Mouse (Mus musculus) splenic B cell, adult 2 months (primary cell): ENCODE data around the gene Supt20.
A peak's percentile ranks its signal among the peaks of the same experiment; 100 is the strongest.
"Not testable (repeated sequence)": the region's sequence is repeated elsewhere in the genome, so short reads cannot be mapped to it uniquely, and the experiment has no call there.

Experiments
- DNase-seq: peaks from one replicate; pipeline ENCODE4 v3.0.0-alpha.2; 2011; ENCODE audit warnings: low read depth, low spot score
- H3K27me3 ChIP-seq: 2 replicates; pipeline ENCODE4 v1.6.1; 2012; ENCODE audit warnings: mild to moderate bottlenecking, low read length, moderate library complexity, mixed read lengths; ENCODE audit not compliant: control insufficient read depth, poor library complexity, insufficient read depth, severe bottlenecking
- H3K36me3 ChIP-seq: 2 replicates; pipeline ENCODE4 v1.6.1; 2012; ENCODE audit warnings: mild to moderate bottlenecking, low read length, moderate library complexity, mixed read lengths; ENCODE audit not compliant: control insufficient read depth, poor library complexity, insufficient read depth, severe bottlenecking

Supt20 gene

DNA sequence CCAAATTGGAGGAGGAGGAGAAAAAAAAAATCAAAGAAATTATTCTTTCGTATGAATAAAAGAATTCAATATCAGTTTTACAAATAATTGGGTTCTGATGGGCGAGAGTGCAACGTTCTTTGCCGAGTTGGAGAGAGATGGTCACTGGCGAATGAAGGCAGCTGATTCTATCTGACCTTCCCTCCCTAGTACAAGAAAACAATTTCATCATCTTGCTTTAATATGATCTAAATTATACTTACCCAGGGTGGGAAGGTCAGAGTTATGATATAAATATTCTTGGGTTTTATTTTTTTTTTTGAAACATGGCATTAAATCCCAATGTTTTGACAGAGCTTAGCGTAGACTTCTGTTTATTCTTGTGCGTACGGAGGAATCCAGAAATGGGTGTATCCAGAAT is 64.8 kb downstream of the Supt20 start:
- Histone ChIP-seq H3K36me3 (no peaks in the 10 kb centered on the region), H3K27me3 (peaks cover 2% of the 10 kb centered on the region)
- no peak for DNase-seq

DNA sequence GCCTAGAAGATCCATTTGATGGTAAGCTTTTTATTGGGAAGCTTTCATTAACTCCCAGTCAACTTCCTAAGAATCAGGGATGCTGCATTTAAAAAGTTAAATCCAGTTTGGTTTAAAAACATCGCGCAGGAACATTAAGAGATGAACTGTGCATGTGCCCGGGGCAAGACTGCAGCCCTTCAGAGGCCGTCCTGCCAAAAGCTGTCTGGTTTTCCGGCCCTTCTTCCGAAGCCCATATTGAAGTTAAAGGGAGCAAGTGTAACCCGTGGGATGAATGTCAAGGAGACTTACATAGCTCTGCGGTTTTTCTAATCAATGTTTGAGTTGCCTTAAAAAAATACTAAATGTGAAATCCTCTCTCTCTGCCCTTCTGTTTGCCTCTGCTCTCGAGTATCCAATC is 66.6 kb downstream of the Supt20 start:
- no peaks in the 10 kb centered on the region for H3K36me3 ChIP-seq
- no peak for DNase-seq

DNA sequence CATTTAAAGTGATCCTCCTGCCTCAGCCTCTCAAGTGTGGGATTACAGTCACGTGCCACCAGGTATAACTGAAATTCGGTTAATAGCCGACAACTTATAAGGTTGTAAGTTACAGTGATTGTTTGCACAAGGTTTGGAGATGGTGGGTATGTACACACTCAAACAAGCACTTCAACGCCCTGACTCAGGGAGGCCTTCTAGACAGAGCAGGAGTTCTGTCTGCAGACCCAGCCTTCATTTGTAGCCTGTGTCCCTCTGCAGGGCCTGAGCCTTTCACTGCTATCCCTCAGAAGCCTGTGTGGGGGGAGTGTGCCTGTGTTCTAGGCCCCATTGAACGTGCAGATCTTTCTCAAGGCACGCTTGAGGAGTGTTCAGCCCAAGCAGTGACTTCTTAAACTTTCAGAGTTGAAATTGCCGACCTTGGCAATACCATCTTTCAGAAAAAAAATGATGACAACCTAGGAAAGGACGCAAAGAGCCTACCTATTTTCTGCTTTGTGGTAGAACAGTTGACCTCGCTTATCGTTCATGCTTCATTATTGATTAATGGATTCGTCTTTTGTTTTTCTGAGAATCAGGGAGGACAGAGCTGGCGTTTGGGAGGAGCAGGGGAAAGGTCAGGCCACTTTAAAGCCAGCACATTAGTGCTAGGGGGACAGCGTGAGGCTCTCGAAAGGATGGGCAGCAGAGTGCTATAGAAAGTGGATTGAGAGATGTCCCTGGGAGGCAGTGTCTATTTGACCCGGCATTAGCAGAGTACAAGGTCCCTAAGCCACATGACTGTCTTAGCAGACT is 67.9 kb downstream of the Supt20 start:
- Histone ChIP-seq H3K36me3 (no peaks in the 10 kb centered on the region), H3K27me3 (peaks cover 2% of the 10 kb centered on the region; the same call in 1 of the 2 replicates)
- DNase-seq, result no peak

More for the DNA sequence above, 66.6 kb downstream of the Supt20 start:
- H3K27me3 ChIP-seq, result peaks cover 2% of the 10 kb centered on the region

DNA sequence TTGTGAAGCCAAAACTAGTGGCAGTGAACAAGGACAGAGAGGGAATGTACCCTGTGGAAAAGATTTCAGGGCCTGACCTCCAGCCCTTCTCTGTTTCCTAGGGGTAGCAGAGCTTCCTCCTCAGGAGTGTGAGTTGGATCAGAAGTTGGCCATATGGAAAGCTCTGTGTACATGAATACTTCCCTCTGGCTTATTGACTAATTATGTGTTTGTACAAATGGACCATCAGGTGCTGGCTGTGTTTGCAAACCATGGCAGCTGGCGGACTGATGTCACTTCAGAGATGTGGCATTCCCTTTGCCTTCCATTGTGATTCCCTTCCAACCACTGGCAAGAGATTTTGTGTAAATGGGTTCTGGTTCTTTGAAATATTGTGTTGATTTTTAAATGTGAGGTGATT is 68.7 kb downstream of the Supt20 start:
- DNase-seq, result no peak
- Histone ChIP-seq H3K27me3 (peaks cover 1% of the 10 kb centered on the region; the same call in 1 of the 2 replicates), H3K36me3 (no peaks in the 10 kb centered on the region)

DNA sequence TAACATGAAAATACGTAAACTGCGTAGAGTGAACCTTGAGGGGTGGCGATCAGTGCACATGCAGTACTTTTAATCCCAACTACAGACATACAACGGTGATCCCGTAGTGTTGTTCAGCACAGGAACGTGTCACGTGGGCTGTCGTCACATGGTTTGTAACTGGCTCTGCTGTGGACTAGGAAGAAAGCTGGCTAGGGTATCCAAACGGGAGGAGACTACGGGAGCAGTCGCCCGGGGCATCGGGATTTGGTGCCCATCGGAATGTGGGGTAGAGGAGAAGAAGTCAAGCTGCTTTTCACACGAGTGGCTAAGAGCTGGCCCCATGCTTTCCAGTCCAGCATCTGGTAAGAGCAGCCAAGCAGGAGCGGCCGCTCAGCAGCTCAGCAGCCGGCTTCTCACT is 71.8 kb downstream of the Supt20 start:
- no peak for DNase-seq

DNA sequence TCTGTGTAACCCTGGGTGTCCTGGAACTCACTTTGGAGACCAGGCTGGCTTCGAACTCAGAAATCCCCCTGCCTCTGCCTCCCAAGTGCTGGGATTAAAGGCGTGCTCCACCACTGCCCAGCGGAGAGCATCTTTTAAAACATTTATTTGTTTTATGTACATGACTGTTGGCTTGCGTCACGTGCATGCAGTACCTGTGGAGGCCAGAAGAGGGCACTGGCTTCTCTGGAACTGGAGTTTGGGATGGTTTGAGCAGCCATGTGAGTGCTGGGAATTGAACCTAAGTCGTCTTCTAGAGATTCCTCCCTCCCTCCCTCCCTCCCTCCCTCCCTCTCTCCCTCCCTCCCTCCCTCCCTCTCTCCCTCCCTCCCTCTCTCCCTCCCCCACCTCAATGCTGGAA is 72.9 kb downstream of the Supt20 start:
- H3K27me3 ChIP-seq, H3K36me3 ChIP-seq: not testable (repeated sequence)
- peak; percentile 7 for DNase-seq

More for the DNA sequence above, 71.8 kb downstream of the Supt20 start:
- no peaks in the 10 kb centered on the region for H3K36me3 ChIP-seq
- no peaks in the 10 kb centered on the region for H3K27me3 ChIP-seq

DNA sequence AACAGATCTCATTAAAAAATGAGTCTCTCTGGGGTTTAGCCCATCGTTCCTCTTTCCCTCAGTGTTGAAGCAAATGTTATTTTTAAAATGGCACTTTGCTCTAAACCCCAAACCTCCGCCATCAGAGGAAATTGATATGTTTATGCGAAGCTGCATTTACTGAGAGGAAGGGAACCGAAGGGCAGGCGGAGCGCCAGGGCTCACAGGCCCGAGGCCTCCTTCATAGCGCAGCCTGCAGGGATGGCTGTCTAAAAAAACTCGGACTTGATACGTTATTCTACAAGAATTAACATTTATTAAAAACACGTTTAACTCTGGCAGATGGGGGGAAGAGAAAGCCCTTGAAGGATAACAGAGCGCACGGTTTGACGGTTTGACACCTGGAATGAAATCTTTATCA is 73.4 kb downstream of the Supt20 start:
- no peak for DNase-seq
- H3K36me3 ChIP-seq, result no peaks in the 10 kb centered on the region
- no peaks in the 10 kb centered on the region for H3K27me3 ChIP-seq

DNA sequence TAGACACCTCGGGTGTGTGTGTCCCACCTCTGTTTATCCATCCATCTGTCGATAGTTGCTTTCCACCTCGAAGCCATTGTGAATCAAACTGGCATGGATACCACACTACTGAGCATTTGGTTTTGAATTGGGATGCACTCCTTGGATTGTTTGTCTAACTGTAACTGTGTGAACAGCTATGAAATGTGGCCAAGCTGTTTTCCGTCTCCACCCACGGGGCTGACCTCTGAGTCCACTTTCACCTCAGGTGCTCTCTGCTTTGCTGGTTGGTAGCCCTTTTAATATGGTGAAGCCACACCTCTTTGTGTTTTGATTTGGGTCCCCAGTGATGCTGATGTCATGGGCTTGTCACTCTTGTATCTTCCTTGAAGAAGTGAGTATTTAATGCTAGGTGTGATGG is 74.2 kb downstream of the Supt20 start:
- H3K27me3 ChIP-seq, result no peaks in the 10 kb centered on the region
- no peaks in the 10 kb centered on the region for H3K36me3 ChIP-seq
- no peak for DNase-seq

DNA sequence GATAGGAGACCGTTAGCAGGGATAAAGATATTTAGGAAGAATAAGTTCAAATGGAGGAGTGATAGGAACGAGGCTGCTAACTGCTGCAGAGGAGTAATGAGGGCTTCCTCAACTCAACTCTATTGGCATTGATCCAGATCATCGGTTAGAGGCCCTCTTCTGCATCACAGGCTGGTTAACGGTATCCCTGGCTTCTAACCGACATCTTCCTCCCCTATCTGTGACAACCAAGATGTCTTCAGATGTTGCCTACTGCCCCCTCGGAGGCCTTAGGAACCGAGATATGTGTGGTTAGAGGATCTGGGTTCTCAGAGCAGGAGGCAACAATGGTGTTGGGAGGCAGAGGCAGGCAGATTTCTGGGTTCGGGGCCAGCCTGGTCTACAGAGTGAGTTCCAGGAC is 76.0 kb downstream of the Supt20 start:
- H3K36me3 ChIP-seq, result no peaks in the 10 kb centered on the region
- no peak for DNase-seq
- H3K27me3 ChIP-seq, result no peaks in the 10 kb centered on the region

DNA sequence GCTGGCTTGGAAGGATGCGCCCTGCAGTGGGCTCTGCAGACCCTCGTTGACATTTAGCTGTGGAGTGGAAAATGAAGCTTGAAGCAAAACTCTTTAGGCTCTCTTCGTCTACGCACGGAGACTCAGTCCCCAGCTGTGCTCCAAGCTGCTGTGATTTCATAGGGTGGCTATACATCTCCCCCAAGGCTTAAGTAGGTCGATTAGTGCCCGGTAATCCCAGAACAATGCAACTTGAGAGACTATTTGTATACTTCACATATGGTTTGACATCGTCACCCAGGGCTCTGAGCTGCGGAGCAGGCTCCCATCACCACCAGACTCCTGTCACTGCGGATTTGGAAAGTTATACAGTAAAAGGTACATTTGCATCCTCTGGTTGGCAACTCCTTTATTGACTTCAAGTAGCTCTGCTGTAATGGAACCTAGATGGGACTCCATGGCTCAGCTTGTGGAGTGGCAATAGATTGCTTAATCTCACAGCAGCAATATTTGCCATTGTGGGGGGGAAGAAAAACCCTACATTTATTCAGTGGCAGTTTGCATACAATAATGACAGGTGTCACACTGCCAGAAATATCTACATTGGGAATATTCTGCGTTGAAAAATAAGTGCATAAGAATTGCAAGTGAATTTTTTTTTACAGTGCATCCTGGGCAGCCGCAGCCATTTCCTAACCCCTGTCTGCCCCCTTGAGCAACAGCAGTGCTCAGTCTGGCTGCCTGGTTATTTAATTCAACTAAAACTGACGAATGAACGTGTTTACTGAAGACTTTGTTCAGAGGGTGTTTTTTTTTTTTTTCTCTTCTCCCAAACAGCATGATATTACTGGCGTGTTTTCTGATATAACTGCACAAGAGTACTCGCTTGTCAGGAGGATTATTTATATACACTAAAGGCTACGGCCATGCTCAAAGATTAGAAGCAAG is 77.0 kb downstream of the Supt20 start:
- Histone ChIP-seq H3K36me3 (no peaks in the 10 kb centered on the region), H3K27me3 (no peaks in the 10 kb centered on the region)

DNA sequence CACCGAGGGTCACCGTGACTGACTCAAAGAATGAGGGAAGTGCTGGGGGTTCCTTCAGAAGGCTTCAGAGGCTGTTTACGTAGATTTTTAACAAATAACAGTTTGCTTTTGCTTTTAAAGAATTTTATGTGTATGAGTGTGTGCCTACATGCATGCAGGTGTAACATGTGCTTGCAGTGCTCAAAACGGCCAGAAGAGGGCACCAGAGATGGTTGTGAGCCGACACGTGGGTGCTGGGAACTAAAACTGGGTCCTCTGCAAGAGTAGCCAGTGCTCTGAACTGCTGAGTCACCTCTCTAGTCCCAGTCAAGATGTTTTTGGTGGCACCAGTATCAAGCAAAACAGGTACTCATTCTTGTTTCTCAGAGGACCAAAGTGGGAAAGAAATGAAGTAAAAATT is 81.0 kb downstream of the Supt20 start:
- Histone ChIP-seq H3K27me3 (no peaks in the 10 kb centered on the region), H3K36me3 (no peaks in the 10 kb centered on the region)
- DNase-seq, result no peak

More for the DNA sequence above, 77.0 kb downstream of the Supt20 start:
- no peak for DNase-seq

DNA sequence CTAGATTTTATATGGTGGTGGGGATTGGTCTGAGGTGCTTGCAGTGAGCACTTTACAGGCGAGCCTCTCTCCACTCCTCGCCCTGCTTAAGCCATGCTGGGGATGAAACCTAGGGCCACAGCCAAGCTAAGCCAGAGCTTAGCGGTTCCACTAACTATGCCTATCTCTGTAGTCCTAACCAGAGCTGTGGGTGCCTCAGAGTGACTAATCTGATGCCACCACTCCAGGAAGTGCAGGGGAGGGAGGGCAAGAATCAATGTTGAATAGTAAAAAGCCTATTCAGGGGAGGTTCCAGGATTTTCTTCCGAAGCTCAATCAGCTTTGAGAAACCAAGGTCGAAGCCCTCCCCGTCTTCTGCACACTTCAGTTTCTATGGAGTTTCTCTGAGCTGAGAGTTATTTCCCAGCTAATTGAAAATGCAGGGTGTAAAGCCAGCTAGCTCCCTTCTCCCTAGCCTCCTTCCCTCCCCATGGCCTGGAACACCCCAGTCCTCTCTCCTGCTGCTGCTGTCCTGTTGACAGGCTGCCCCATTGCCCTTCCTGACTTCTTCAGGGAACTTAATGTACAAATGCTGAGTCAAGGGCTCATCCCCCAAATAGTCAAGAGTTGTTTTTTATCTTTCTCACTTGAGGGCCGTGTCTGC is 83.5 kb downstream of the Supt20 start:
- no peak for DNase-seq
- Histone ChIP-seq H3K27me3 (no peaks in the 10 kb centered on the region), H3K36me3 (no peaks in the 10 kb centered on the region)
